Comparison of ENCODE assay signal across 8 mouse cellular contexts in genomic region chr1:165460360-165460800, GRCm38 (mm10). TPM values are rescaled to one million over a fixed set of nuclear protein-coding genes. Genes with fewer than 3 reads are reported as not detected.
DNase-seq lines count a peak whose midpoint lies in the region; ATAC-seq lines count a peak whose summit lies in the region.

Gene Dcaf6, minus strand, starts transcription at chr1:165460475.
Gene Mpc2, plus strand, starts transcription at chr1:165460637.

- H3K4me2 ChIP-seq in hindbrain, embryonic 11.5 days (replicated peaks; ENCODE audit: low read depth, low read length) = peak within 1 kb of the TSS; percentile 87

- DNase-seq in Muller cell, postnatal 12 days (ENCODE audit: inconsistent ontology term) = peak; percentile 100
- DNase-seq in cerebellum, adult 9-11 months = peak; percentile 99
- DNase-seq in frontal cortex, adult 2 months (ENCODE audit: extremely low spot score in 1 of 2, low spot score in 1 of 2) = peak; percentile 97 to 99
- peak; percentile 100 for DNase-seq in hindbrain, embryonic 11.5 days (ENCODE audit: low spot score)
- DNase-seq in layer of hippocampus, postnatal 10 days (ENCODE audit: low spot score in 2 of 2) = peak; percentile 100
- peak; percentile 99 for DNase-seq in lung, postnatal 10 days
- peak; percentile 100 for DNase-seq in ovary, postnatal 36 days (ENCODE audit: low spot score)
- peak; percentile 100 for DNase-seq in thymus, postnatal 25 days

- under 1% methylated on average over 31 of the region's 37 CpGs for WGBS in hindbrain, embryonic 11.5 days

- 0 out of 2 replicates have a peak, but pooled peaks cover 2% of the 10 kb centered on the region for H3K4me1 ChIP-seq in hindbrain, embryonic 11.5 days (replicated peaks; ENCODE audit: control insufficient read depth, insufficient read depth, low read length)

- peak within 1 kb of the TSS; percentile 80 for H3K9ac ChIP-seq in hindbrain, embryonic 11.5 days (ENCODE audit: low read depth, low read length)

- peak; percentile 94 for ATAC-seq in hindbrain, embryonic 11.5 days (ENCODE audit: low FRiP score)

- H3K27me3 ChIP-seq in hindbrain, embryonic 11.5 days (ENCODE audit: control insufficient read depth, insufficient read depth, low read length) = no peaks in the 10 kb centered on the region

- no peaks in the 10 kb centered on the region for H3K9me3 ChIP-seq in hindbrain, embryonic 11.5 days (ENCODE audit: control insufficient read depth, low read length)

- H3K27ac ChIP-seq in hindbrain, embryonic 11.5 days (ENCODE audit: low read depth, low read length) = peak within 1 kb of the TSS; percentile 83

- H3K36me3 ChIP-seq in hindbrain, embryonic 11.5 days (ENCODE audit: control insufficient read depth, insufficient read depth, low read length) = no peaks in the 10 kb centered on the region

- peak within 1 kb of the TSS; percentile 93 for H3K4me3 ChIP-seq in hindbrain, embryonic 11.5 days (ENCODE audit: low read depth, low read length)

RNA-seq across cellular contexts. Expression of gene Dcaf6, which starts in this region (rescaled TPM):
- 53.4 and 63.8 TPM in 2 replicates for polyA plus RNA-seq in frontal cortex, adult 2 months (2012; rRNA removed)
- 11.8 and 11.9 TPM in 2 replicates for polyA plus RNA-seq in hindbrain, embryonic 11.5 days (2014; fragmentation: Nextera tagmentation; extraction: Ambion mirVana)
- total RNA-seq in layer of hippocampus, postnatal 10 days (2021) = 10 to 100 TPM; 79.2 to 81.0 TPM

RNA-seq across cellular contexts. Expression of gene Mpc2, which starts in this region (rescaled TPM):
- 128 and 140 TPM in 2 replicates for polyA plus RNA-seq in frontal cortex, adult 2 months (2012; rRNA removed)
- polyA plus RNA-seq in hindbrain, embryonic 11.5 days (2014; fragmentation: Nextera tagmentation; extraction: Ambion mirVana) = 127 and 129 TPM in 2 replicates
- 100 to 1,000 TPM; 124 to 128 TPM for total RNA-seq in layer of hippocampus, postnatal 10 days (2021)

Comparison
In these comparisons a context has a peak if more than half of its experiments do, and no peak if none do; other contexts are left out.
1. Peak in every context shown above with its lines: DNase-seq, ATAC-seq, H3K4me3 ChIP-seq and H3K27ac ChIP-seq.